29 mouse cellular contexts compared by ENCODE assay signal in genomic region chr11:33927836-33928235, GRCm38 (mm10). TPM values are rescaled to one million over a fixed set of nuclear protein-coding genes. Genes with fewer than 3 reads are reported as not detected.
DNase-seq lines count a peak whose midpoint lies in the region; ATAC-seq and TF ChIP-seq lines count a peak whose summit lies in the region.
"Had no signal": no experiment of that assay in that cellular context is flagged by ENCODE, and none has a peak within 500 bp of the region (broad histone marks: within the 10 kb centered on the region; RNA-seq: fewer than 3 reads in every experiment).

No protein-coding gene starts in this region.

- WGBS in forebrain, embryonic 15.5 days: 56% methylated on average over 4 of the region's 4 CpGs
- 79% methylated on average over 4 of the region's 4 CpGs for WGBS in forebrain, embryonic 13.5 days
- WGBS in hindbrain, postnatal 0 days: 51% methylated on average over 4 of the region's 4 CpGs
- 75% methylated on average over 4 of the region's 4 CpGs for WGBS in hindbrain, embryonic 12.5 days
- 47% methylated on average over 4 of the region's 4 CpGs for WGBS in lung, postnatal 0 days
- 54% methylated on average over 4 of the region's 4 CpGs for WGBS in lung, adult 2 months

- no peak for TF ChIP-seq EP300 in lung, postnatal 0 days (IDR thresholded peaks at IDR 0.05)

- peak; percentile 39; the same call in 1 of the 2 replicates for ATAC-seq in forebrain, embryonic 15.5 days (replicated peaks)
- ATAC-seq in forebrain, embryonic 13.5 days: no peak
- ATAC-seq in hindbrain, postnatal 0 days: peak; percentile 44; the same call in 1 of the 2 replicates
- ATAC-seq in hindbrain, embryonic 12.5 days (ENCODE audit: low FRiP score): no peak
- ATAC-seq in lung, postnatal 0 days: 0 out of 2 replicates have a peak, but pooled peaks have one; percentile 25

- H3K9me3 ChIP-seq in forebrain, embryonic 15.5 days: no peaks in the 10 kb centered on the region
- no peaks in the 10 kb centered on the region for H3K9me3 ChIP-seq in forebrain, embryonic 13.5 days (replicated peaks)
- no peaks in the 10 kb centered on the region for H3K9me3 ChIP-seq in hindbrain, postnatal 0 days (ENCODE audit: low read length)
- H3K9me3 ChIP-seq in hindbrain, embryonic 12.5 days (replicated peaks): no peaks in the 10 kb centered on the region
- no peaks in the 10 kb centered on the region for H3K9me3 ChIP-seq in lung, postnatal 0 days (ENCODE audit: low read length)
- H3K9me3 ChIP-seq: hindbrain, embryonic 10.5 days; kidney, embryonic 15.5 days; limb, embryonic 10.5 days; limb, embryonic 15.5 days; liver, embryonic 13.5 days; neural tube, embryonic 15.5 days; stomach, embryonic 15.5 days had no signal

- no peak for TF ChIP-seq CTCF in hindbrain, postnatal 0 days (IDR thresholded peaks at IDR 0.05; ENCODE audit: low read depth)
- TF ChIP-seq CTCF in lung, postnatal 0 days (IDR thresholded peaks at IDR 0.05): no peak
- no peak for TF ChIP-seq CTCF in lung, adult 2 months (IDR thresholded peaks at IDR 0.05; ENCODE audit: insufficient read depth, low read length)

- H3K27ac ChIP-seq in forebrain, embryonic 15.5 days (replicated peaks): no peak overlapping the region
- no peak overlapping the region for H3K27ac ChIP-seq in forebrain, embryonic 13.5 days
- H3K27ac ChIP-seq in hindbrain, postnatal 0 days: no peak overlapping the region
- H3K27ac ChIP-seq in hindbrain, embryonic 12.5 days: no peak overlapping the region
- H3K27ac ChIP-seq in lung, postnatal 0 days (ENCODE audit: low read length): no peak overlapping the region
- H3K27ac ChIP-seq: hindbrain, embryonic 10.5 days; kidney, embryonic 15.5 days; limb, embryonic 10.5 days; limb, embryonic 15.5 days; liver, embryonic 13.5 days; macrophage; neural tube, embryonic 15.5 days; stomach, embryonic 15.5 days had no signal

- no peaks in the 10 kb centered on the region for H3K36me3 ChIP-seq in forebrain, embryonic 15.5 days
- no peaks in the 10 kb centered on the region for H3K36me3 ChIP-seq in forebrain, embryonic 13.5 days (ENCODE audit: poor library complexity, severe bottlenecking)
- no peaks in the 10 kb centered on the region for H3K36me3 ChIP-seq in hindbrain, postnatal 0 days (ENCODE audit: insufficient read depth, low read length)
- H3K36me3 ChIP-seq in hindbrain, embryonic 12.5 days: no peaks in the 10 kb centered on the region
- H3K36me3 ChIP-seq in lung, postnatal 0 days (ENCODE audit: insufficient read depth, low read length): no peaks in the 10 kb centered on the region
- H3K36me3 ChIP-seq: hindbrain, embryonic 10.5 days; kidney, embryonic 15.5 days; limb, embryonic 10.5 days; limb, embryonic 15.5 days; liver, embryonic 13.5 days; neural tube, embryonic 15.5 days; stomach, embryonic 15.5 days had no signal

- no peak overlapping the region for H3K9ac ChIP-seq in forebrain, embryonic 15.5 days (replicated peaks)
- H3K9ac ChIP-seq in forebrain, embryonic 13.5 days: no peak overlapping the region
- H3K9ac ChIP-seq in hindbrain, postnatal 0 days (replicated peaks; ENCODE audit: low read length): no peak overlapping the region
- no peak overlapping the region for H3K9ac ChIP-seq in hindbrain, embryonic 12.5 days
- H3K9ac ChIP-seq in lung, postnatal 0 days (replicated peaks; ENCODE audit: low read depth): no peak overlapping the region
- H3K9ac ChIP-seq: kidney, embryonic 15.5 days; limb, embryonic 15.5 days; liver, embryonic 13.5 days; lung, embryonic 14.5 days; neural tube, embryonic 15.5 days; stomach, embryonic 15.5 days had no signal

- no peak overlapping the region for H3K4me2 ChIP-seq in forebrain, embryonic 15.5 days (replicated peaks)
- no peak overlapping the region for H3K4me2 ChIP-seq in forebrain, embryonic 13.5 days
- no peak overlapping the region for H3K4me2 ChIP-seq in hindbrain, postnatal 0 days (ENCODE audit: low read depth, low read length)
- no peak overlapping the region for H3K4me2 ChIP-seq in hindbrain, embryonic 12.5 days (replicated peaks)
- no peak overlapping the region for H3K4me2 ChIP-seq in lung, postnatal 0 days (replicated peaks; ENCODE audit: low read depth, low read length)
- H3K4me2 ChIP-seq: kidney, embryonic 15.5 days; limb, embryonic 15.5 days; liver, embryonic 13.5 days; lung, embryonic 14.5 days; neural tube, embryonic 15.5 days; stomach, embryonic 15.5 days had no signal

- H3K4me1 ChIP-seq in forebrain, embryonic 15.5 days: peaks cover 30% of the 10 kb centered on the region
- peaks cover 21% of the 10 kb centered on the region; the same call in 1 of the 2 replicates for H3K4me1 ChIP-seq in forebrain, embryonic 13.5 days
- peaks cover 4% of the 10 kb centered on the region; the same call in 1 of the 2 replicates for H3K4me1 ChIP-seq in hindbrain, postnatal 0 days (ENCODE audit: insufficient read depth, low read length)
- H3K4me1 ChIP-seq in hindbrain, embryonic 12.5 days: no peaks in the 10 kb centered on the region
- peaks cover 3% of the 10 kb centered on the region; the same call in 1 of the 2 replicates for H3K4me1 ChIP-seq in lung, postnatal 0 days (ENCODE audit: insufficient read depth, low read depth, low read length)
- H3K4me1 ChIP-seq in lung, adult 2 months (ENCODE audit: control insufficient read depth, insufficient read depth, low read length): peaks cover 3% of the 10 kb centered on the region; the same call in 1 of the 2 replicates

- H3K4me3 ChIP-seq in forebrain, embryonic 15.5 days: no peak overlapping the region
- no peak overlapping the region for H3K4me3 ChIP-seq in forebrain, embryonic 13.5 days
- H3K4me3 ChIP-seq in hindbrain, postnatal 0 days (ENCODE audit: low read length): no peak overlapping the region
- H3K4me3 ChIP-seq in hindbrain, embryonic 12.5 days: no peak overlapping the region
- H3K4me3 ChIP-seq in lung, postnatal 0 days (ENCODE audit: low read depth, low read length): no peak overlapping the region
- H3K4me3 ChIP-seq in lung, adult 2 months (replicated peaks; ENCODE audit: extremely low read depth, low read depth, low read length): no peak overlapping the region
- H3K4me3 ChIP-seq: erythroblast, embryonic 14.5 days; hindbrain, embryonic 10.5 days; kidney, embryonic 15.5 days; limb, embryonic 10.5 days; limb, embryonic 15.5 days; liver, embryonic 13.5 days; neural tube, embryonic 15.5 days; stomach, embryonic 15.5 days had no signal

- peak; percentile 64 for DNase-seq in hindbrain, postnatal 0 days (ENCODE audit: low spot score)
- no peak for DNase-seq in lung, postnatal 0 days (ENCODE audit: low spot score)
- no peak for DNase-seq in lung, adult 2 months
- DNase-seq in brain, adult 2 months (ENCODE audit: low read depth, low spot score): peak; percentile 31
- no peak for DNase-seq in retina, embryonic 14.5 days (ENCODE audit: low spot score)
- DNase-seq: adrenal gland, postnatal 36 days; B cell, adult 2 months; cerebellum, adult 8-10 months; gastrocnemius, postnatal 14 days; heart, postnatal 14 days; kidney, adult 18-20 months; kidney, postnatal 25 days; liver, embryonic 13.5 days; midbrain, embryonic 14.5 days; right cerebral cortex, postnatal 25 days had no signal

- no peak for TF ChIP-seq POLR2A in lung, adult 2 months (IDR thresholded peaks at IDR 0.05; ENCODE audit: borderline replicate concordance, extremely low read depth, low read depth, low read length)

- no peaks in the 10 kb centered on the region for H3K27me3 ChIP-seq in forebrain, embryonic 15.5 days
- H3K27me3 ChIP-seq in forebrain, embryonic 13.5 days: no peaks in the 10 kb centered on the region
- H3K27me3 ChIP-seq in hindbrain, postnatal 0 days (ENCODE audit: insufficient read depth, low read length): no peaks in the 10 kb centered on the region
- peaks cover 5% of the 10 kb centered on the region for H3K27me3 ChIP-seq in hindbrain, embryonic 12.5 days
- H3K27me3 ChIP-seq in lung, postnatal 0 days (replicated peaks; ENCODE audit: insufficient read depth, low read length): no peaks in the 10 kb centered on the region
- H3K27me3 ChIP-seq: limb, embryonic 15.5 days; liver, embryonic 13.5 days; stomach, embryonic 15.5 days had no signal

RNA-seq across cellular contexts. Expression of gene Kcnmb1, which starts 35.0 kb away (rescaled TPM):
- polyA plus RNA-seq in forebrain, embryonic 15.5 days (2015; fragmentation: Nextera tagmentation; extraction: Ambion mirVana): 0.11 and 0.15 TPM in 2 replicates
- 0.05 and 0.09 TPM in 2 replicates for polyA plus RNA-seq in forebrain, embryonic 13.5 days (2015; fragmentation: Nextera tagmentation; extraction: Ambion mirVana)
- total RNA-seq in hindbrain, postnatal 0 days (2014; rRNA removed): 0.11 and 0.26 TPM in 2 replicates
- 0.08 and 0.20 TPM in 2 replicates for polyA plus RNA-seq in hindbrain, postnatal 0 days (2015; fragmentation: Nextera tagmentation; extraction: Ambion mirVana)
- 0.55 and 0.66 TPM in 2 replicates for polyA plus RNA-seq in hindbrain, embryonic 12.5 days (2016; fragmentation: Nextera tagmentation; extraction: Ambion mirVana)
- 0.66 and 0.74 TPM in 2 replicates for polyA plus RNA-seq in lung, postnatal 0 days (2015; fragmentation: Nextera tagmentation; extraction: Ambion mirVana)
- polyA plus RNA-seq in lung, adult 2 months (2012; rRNA removed): 1.9 and 3.6 TPM in 2 replicates
- total RNA-seq: granulocyte monocyte progenitor cell, adult 5-6 weeks; megakaryocyte-erythroid progenitor cell, adult 5-6 weeks had no signal
- polyA plus RNA-seq: erythroblast, embryonic 14.5 days; macrophage had no signal

Comparison
In these comparisons a context has a peak if more than half of its experiments do, and no peak if none do; other contexts are left out.
1. ATAC-seq: peak in forebrain, embryonic 15.5 days (single experiment), hindbrain, postnatal 0 days (single experiment) and lung, postnatal 0 days (single experiment); none in forebrain, embryonic 13.5 days (single experiment) and hindbrain, embryonic 12.5 days (single experiment).
2. DNase-seq: peak in hindbrain, postnatal 0 days (single experiment) and brain, adult 2 months (single experiment); none in lung, postnatal 0 days (single experiment), lung, adult 2 months (single experiment) and retina, embryonic 14.5 days (single experiment).